Mouse (Mus musculus): ENCODE data around the gene Arhgef17. TPM values are rescaled to one million over a fixed set of nuclear protein-coding genes. Genes with fewer than 3 reads are reported as not detected.

Arhgef17 gene
- polyA plus RNA-seq, 1 experiment: 5.0 TPM

DNA sequence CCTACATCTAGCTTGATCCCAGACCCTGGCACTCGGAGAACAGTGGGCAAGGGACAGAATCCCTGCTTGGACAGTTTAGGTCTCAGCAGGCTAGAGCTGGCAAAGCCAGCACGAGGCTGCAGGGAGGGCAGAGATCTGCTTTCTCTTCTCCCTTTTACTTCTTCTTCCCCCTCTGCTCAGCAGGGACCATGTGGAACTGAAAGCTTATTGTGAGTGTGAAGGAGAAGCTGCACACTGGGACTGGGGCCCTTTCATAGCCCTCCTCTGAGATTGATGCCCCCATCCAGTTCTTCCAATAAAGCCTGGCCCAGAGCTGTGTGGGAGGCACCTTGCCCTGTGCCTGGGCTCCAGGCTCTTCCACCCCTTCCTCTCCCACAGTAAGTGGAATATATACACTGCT, 12.4 kb upstream of the Arhgef17 start:
- no peak for DNase-seq (ENCODE audit: low read depth, low spot score)
- 64% methylated on average over 2 of the region's 2 CpGs for WGBS

- DNase-seq (ENCODE audit: low read depth, low spot score): peak; percentile 25
- WGBS: 42% methylated on average over 12 of the region's 12 CpGs
These were observed 11.1 kb upstream of the Arhgef17 start for GRCm38 (mm10) chr7:100942789-100943615.

GRCm38 (mm10) chr7:100941169-100941568, 9.3 kb upstream of the Arhgef17 start:
- no peak for DNase-seq (ENCODE audit: low read depth, low spot score)
- 53% methylated on average over 5 of the region's 5 CpGs for WGBS

DNA sequence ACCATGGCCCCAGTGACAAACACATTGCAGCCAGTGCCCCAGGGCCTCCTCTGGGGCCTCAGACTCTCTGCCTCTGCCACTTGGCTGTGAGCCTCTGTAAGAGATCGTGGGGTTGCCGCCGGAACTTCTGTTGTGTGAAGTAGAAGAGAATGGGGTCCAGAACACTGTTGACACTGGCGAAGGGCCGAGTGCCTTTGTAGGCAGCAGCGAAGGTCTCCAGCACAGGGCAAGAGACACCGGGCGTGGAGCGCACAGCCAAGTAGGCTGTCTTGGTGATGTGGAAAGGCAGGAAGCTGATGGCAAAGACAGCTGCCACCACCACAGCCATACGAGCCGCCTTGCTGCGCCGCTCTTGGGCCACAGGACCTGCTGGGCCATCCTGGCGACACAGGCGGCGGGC, 6.2 kb upstream of the Arhgef17 start:
- no peak for DNase-seq (ENCODE audit: low read depth, low spot score)
- 88% methylated on average over 16 of the region's 16 CpGs for WGBS

- DNase-seq (ENCODE audit: low read depth, low spot score): no peak
- WGBS: 63% methylated on average over 3 of the region's 3 CpGs
These were observed 5.6 kb upstream of the Arhgef17 start for GRCm38 (mm10) chr7:100937481-100937880.

- DNase-seq (ENCODE audit: low read depth, low spot score): no peak
These were observed 1.6 kb upstream of the Arhgef17 start for GRCm38 (mm10) chr7:100933520-100933919.

DNA sequence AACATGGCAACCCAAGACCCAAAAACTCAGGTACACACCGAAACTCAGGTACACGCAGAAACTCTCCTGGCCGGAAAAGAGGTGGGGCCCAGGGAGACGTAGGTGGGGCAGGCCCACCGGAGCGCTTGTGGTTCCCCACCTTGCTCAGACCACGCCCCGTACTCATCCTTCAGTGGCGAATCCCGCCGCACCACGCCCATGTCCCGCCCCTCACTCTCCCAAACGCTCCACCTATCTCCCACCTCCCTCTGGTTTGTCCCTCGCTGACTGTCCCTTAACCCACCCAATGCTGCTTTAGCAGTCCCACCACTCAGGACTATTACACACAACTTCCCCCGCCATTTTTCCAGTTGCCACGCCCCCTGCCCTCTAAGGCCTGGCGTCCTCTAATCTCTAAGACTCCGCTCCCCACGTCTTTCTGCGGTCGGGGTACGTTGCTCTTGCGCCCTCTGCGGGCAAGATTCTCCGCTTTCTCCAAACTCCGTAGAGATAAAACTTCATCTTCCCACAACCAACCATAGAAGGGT, 637 bp upstream of the Arhgef17 start:
- WGBS: under 1% methylated on average over 27 of the region's 27 CpGs
- DNase-seq (ENCODE audit: low read depth, low spot score): peak; percentile 45

DNA sequence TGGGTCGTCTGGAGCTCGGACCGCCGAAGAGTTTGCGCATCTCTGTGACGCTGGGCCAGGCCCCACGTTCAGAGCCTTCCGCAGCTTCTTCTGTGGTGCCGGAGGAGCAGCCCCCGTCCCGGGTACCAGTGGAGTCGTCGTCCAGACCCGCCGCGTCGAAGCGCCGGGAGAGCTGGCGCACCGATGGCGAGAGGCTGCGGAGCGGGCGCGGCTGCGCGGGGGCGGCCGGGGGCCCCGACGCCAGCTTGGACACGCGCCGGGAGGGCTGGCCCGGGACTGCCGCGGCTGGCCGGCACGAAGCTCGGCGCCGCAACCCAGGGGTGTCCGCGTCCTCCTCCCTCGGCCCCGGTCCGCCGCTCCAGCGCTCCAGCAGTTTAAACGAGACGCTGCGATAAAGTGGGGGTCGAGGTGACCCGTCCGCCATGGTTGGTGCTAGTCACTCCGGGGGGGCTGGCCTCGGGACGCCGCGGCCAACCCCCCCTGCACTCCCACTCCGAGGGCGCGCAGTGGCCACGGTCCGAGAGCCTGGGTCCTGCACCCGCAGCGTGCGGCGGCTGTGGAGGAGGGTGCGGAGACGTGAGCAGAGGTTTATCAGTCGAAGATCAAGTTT, 486 bp downstream of the Arhgef17 start:
- WGBS: 1% methylated on average over 73 of the region's 73 CpGs
- DNase-seq (ENCODE audit: low read depth, low spot score): no peak

DNA sequence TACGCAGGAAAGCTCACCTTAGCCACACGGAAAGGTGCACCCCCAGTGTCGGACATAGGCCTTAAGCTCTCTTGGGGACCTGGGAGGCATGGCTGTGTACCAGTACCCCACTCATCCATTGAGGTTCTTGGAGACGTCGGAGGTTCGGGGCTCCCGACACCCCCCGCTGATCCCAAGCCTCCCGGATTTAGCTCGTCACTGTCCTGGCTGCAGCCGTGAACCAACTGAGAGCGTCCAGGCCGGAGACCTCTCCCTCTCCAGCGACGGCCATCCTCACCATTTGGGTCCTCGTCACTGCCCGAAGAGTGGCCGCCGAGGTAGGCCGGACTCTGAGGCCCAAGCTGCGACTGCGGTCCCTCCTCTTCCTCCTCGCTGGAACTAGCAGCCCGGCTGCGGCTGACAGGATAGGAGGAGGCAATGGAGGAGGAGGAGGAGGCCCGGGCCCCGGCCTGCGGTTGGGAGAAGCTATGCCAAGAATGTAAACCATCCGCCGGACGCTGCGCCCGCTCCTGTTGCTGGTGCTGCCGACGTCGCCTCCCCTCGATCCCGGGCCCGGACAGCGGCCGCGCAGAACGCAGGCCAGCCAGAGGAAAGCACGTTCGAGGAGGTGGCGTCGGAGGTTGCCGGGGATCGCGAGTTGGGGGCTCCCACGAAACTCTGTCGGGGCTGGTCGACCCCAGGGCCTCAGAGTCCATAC, 1.1 kb downstream of the Arhgef17 start:
- WGBS: 23% methylated on average over 53 of the region's 53 CpGs
- DNase-seq (ENCODE audit: low read depth, low spot score): no peak

DNA sequence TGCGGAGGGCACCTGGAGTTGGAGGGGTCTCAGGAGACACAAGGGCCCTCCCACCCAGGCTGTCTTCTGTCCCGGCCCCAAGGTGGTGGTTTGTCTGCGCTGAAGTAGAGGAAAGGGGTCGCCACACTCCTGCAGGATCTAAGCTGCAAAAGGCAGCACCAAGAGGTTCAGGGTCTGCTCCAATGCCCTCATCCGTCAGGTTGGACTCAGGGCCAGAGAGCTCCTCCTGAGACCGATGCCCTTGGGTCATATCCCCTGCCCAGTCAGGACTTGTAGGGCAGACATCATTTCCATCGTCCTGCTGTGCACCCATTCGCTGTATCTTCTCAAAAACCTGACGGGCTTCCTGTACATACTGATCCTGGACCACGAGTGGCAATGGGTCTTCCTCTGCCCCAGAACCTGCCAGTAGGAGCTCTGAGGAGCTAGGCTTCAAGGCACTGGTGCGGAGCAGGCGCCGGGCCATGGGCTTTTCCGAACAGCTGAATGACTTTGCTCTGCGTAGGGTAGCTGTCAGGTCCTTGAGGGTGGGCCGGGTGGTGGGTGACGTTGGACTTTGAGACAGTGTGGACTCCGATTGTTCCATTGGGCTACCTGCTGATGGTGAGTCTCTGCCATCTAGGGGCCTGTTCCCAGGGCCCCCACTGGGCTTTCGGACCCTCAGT, 2.1 kb downstream of the Arhgef17 start:
- 76% methylated on average over 19 of the region's 19 CpGs for WGBS
- DNase-seq (ENCODE audit: low read depth, low spot score): no peak

- 57% methylated on average over 9 of the region's 9 CpGs for whole genome bisulfite sequencing
- no peak for DNase-seq (ENCODE audit: low read depth, low spot score)
These were observed 3.5 kb downstream of the Arhgef17 start for GRCm38 (mm10) chr7:100928456-100928855.

GRCm38 (mm10) chr7:100927287-100928000, 4.5 kb downstream of the Arhgef17 start:
- 53% methylated on average over 7 of the region's 7 CpGs for WGBS

GRCm38 (mm10) chr7:100926311-100926923, 5.5 kb downstream of the Arhgef17 start:
- no peak for DNase-seq (ENCODE audit: low read depth, low spot score)
- WGBS: 59% methylated on average over 12 of the region's 12 CpGs

More at GRCm38 (mm10) chr7:100927287-100928000, 4.5 kb downstream of the Arhgef17 start:
- DNase-seq (ENCODE audit: low read depth, low spot score): no peak

GRCm38 (mm10) chr7:100924674-100925445, 7.0 kb downstream of the Arhgef17 start:
- WGBS: 64% methylated on average over 10 of the region's 10 CpGs
- no peak for DNase-seq (ENCODE audit: low read depth, low spot score)

DNA sequence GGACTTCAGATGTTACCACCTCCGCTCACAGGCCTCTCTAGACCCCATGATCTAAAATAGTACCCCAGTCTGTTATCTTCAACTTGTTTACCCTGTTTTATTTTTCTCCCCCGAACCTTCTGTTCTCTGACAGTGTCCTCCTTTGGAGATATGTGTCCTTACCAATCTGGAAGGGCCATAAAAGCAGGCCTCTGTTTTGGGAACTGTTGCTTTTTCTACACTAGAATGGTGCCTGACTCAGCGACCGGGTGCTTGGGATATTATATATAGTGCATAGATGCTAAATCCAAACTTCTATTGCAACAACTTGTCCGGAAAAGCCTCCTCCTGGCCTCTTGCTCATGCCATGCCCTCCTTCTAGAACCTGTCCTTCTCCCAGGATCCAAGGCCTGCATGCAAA, 7.7 kb downstream of the Arhgef17 start:
- WGBS: 68% methylated on average over 5 of the region's 5 CpGs
- no peak for DNase-seq (ENCODE audit: low read depth, low spot score)

- no peak for DNase-seq (ENCODE audit: low read depth, low spot score)
- 72% methylated on average over 4 of the region's 4 CpGs for WGBS
These were observed 9.0 kb downstream of the Arhgef17 start for GRCm38 (mm10) chr7:100922907-100923306.

GRCm38 (mm10) chr7:100921289-100921688, 10.6 kb downstream of the Arhgef17 start:
- no peak for DNase-seq (ENCODE audit: low read depth, low spot score)
- WGBS: 86% methylated on average over 5 of the region's 5 CpGs

DNA sequence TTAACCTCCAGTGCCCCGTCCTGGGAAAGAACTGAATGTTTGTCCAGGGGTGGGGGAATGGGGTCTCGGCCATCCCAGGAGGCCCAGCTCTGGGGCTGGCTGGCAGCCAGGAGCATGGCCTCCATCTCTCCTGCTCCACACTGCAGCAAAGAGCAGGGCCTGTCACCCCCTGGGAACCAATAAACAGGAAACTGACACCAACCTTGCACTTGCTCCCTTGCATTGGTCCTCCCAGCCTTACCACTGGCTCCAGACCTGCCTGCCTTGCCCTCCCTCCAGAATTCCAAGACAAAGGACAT, 12.1 kb downstream of the Arhgef17 start:
- DNase-seq (ENCODE audit: low read depth, low spot score): no peak
- 43% methylated on average over 2 of the region's 2 CpGs for WGBS
